Comparison of ENCODE assay signal across 21 mouse cellular contexts in the genomic region with DNA sequence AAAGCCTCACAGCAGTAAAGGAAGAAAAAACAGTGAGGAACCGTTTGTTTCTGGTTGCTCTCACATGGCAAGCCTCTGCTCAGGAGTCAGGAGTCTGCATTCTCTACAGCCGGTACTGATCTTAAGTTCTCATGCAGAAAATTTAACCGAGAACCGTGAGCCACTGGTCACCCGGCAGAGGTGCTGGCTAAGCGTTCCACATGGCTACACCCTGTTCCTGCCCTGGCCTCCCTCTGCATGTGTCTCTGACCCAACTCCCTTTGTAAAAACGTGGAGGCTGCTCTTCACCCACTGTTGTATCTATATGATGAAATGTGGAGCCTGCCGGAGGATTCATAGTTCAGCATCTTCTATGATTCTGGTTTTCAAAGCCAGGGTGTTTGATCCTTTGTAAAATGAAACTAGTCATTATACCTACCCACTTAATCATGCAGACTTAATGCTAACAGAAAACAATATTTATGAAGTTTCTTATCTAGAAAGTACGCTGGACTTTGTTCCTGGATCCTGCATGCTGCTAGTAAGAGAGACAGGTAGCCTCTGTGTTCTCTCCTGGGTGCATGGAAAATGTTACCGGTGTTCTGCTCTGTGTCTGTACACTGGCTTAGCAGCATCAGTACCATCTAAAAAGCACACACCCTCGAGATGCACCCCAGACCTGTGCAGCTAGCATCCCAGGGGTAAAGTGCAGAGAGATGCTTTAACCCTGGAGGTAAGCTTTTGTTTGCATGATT.
A peak's percentile ranks its signal among the peaks of the same experiment; 100 is the strongest.
DNase-seq lines count a peak whose midpoint lies in the region; ATAC-seq lines count a peak whose summit lies in the region.
"Had no signal": no experiment of that assay in that cellular context is flagged by ENCODE, and none has a peak within 500 bp of the region (broad histone marks: within the 10 kb centered on the region; RNA-seq: fewer than 3 reads in every experiment).

No protein-coding gene starts in this region.

- H3K9me3 ChIP-seq in kidney, embryonic 15.5 days (replicated peaks) = no peaks in the 10 kb centered on the region
- no peaks in the 10 kb centered on the region for H3K9me3 ChIP-seq in midbrain, embryonic 16.5 days (replicated peaks; ENCODE audit: control insufficient read depth, low read length, poor library complexity, severe bottlenecking)
- H3K9me3 ChIP-seq in midbrain, embryonic 15.5 days = no peaks in the 10 kb centered on the region
- H3K9me3 ChIP-seq: embryonic facial prominence, embryonic 12.5 days; forebrain, embryonic 15.5 days had no signal

- H3K27me3 ChIP-seq in kidney, embryonic 15.5 days = peaks cover 32% of the 10 kb centered on the region
- no peaks in the 10 kb centered on the region for H3K27me3 ChIP-seq in midbrain, embryonic 16.5 days (ENCODE audit: control insufficient read depth, insufficient read depth, low read depth, low read length)
- H3K27me3 ChIP-seq in midbrain, embryonic 15.5 days (replicated peaks) = no peaks in the 10 kb centered on the region

- no peak overlapping the region for H3K4me3 ChIP-seq in kidney, embryonic 15.5 days (replicated peaks)
- H3K4me3 ChIP-seq in midbrain, embryonic 16.5 days (ENCODE audit: low read depth, low read length) = no peak overlapping the region
- H3K4me3 ChIP-seq in midbrain, embryonic 15.5 days = no peak overlapping the region
- H3K4me3 ChIP-seq: embryonic facial prominence, embryonic 12.5 days; forebrain, embryonic 15.5 days had no signal

- H3K4me1 ChIP-seq in kidney, embryonic 15.5 days = peaks cover 29% of the 10 kb centered on the region
- peaks cover 34% of the 10 kb centered on the region for H3K4me1 ChIP-seq in midbrain, embryonic 16.5 days (ENCODE audit: control insufficient read depth, insufficient read depth, low read length)
- peaks cover 40% of the 10 kb centered on the region for H3K4me1 ChIP-seq in midbrain, embryonic 15.5 days

- 65% methylated on average over 11 of the region's 11 CpGs for WGBS in kidney, embryonic 15.5 days
- WGBS in midbrain, embryonic 16.5 days = 69% methylated on average over 11 of the region's 11 CpGs
- WGBS in midbrain, embryonic 15.5 days = 72% methylated on average over 11 of the region's 11 CpGs

- ATAC-seq in kidney, embryonic 15.5 days (replicated peaks; ENCODE audit: low FRiP score) = no peak; the same call in 1 of the 2 replicates
- ATAC-seq in midbrain, embryonic 16.5 days = no peak
- no peak for ATAC-seq in midbrain, embryonic 15.5 days (replicated peaks)
- ATAC-seq: CD4-positive, CD25-positive, alpha-beta regulatory T cell, adult 4 months; forebrain, embryonic 15.5 days had no signal

- H3K9ac ChIP-seq in kidney, embryonic 15.5 days = no peak overlapping the region
- 0 out of 2 replicates have a peak overlapping the region, but pooled peaks have one; percentile 6 for H3K9ac ChIP-seq in midbrain, embryonic 16.5 days (ENCODE audit: low read depth, low read length)
- no peak overlapping the region for H3K9ac ChIP-seq in midbrain, embryonic 15.5 days
- H3K9ac ChIP-seq: embryonic facial prominence, embryonic 12.5 days; forebrain, embryonic 15.5 days had no signal

- DNase-seq in kidney, adult 11 months = peak; percentile 26
- peak; percentile 40 for DNase-seq in kidney, postnatal 14 days
- DNase-seq in cerebellum, postnatal 4 days (ENCODE audit: low spot score in 2 of 2) = no peak
- no peak for DNase-seq in layer of hippocampus, adult 9-10 months (ENCODE audit: low spot score)
- DNase-seq: adrenal gland, adult 8-10 months; adrenal gland, postnatal 36 days; B cell, adult 2 months; cerebellum, adult 2 months; cerebellum, postnatal 10 days; embryo, embryonic 11 days; gastrocnemius, postnatal 36 days; heart, adult 11 months; heart, postnatal 10 days; heart, postnatal 4 days had no signal

- no peaks in the 10 kb centered on the region for H3K36me3 ChIP-seq in kidney, embryonic 15.5 days
- no peaks in the 10 kb centered on the region for H3K36me3 ChIP-seq in midbrain, embryonic 16.5 days (ENCODE audit: control insufficient read depth, insufficient read depth, low read length)
- no peaks in the 10 kb centered on the region for H3K36me3 ChIP-seq in midbrain, embryonic 15.5 days (replicated peaks)
- H3K36me3 ChIP-seq: forebrain, embryonic 15.5 days; G1E had no signal

- H3K4me2 ChIP-seq in kidney, embryonic 15.5 days = no peak overlapping the region
- H3K4me2 ChIP-seq in midbrain, embryonic 16.5 days (ENCODE audit: low read length) = no peak overlapping the region
- no peak overlapping the region for H3K4me2 ChIP-seq in midbrain, embryonic 15.5 days
- H3K4me2 ChIP-seq: embryonic facial prominence, embryonic 12.5 days; forebrain, embryonic 15.5 days had no signal

- H3K27ac ChIP-seq in kidney, embryonic 15.5 days = no peak overlapping the region
- 0 out of 2 replicates have a peak overlapping the region, but pooled peaks have one; percentile 18 for H3K27ac ChIP-seq in midbrain, embryonic 16.5 days (ENCODE audit: low read length)
- no peak overlapping the region for H3K27ac ChIP-seq in midbrain, embryonic 15.5 days
- H3K27ac ChIP-seq: embryonic facial prominence, embryonic 12.5 days had no signal

Comparison
In these comparisons a context has a peak if more than half of its experiments do, and no peak if none do; other contexts are left out.
1. DNase-seq: peak in kidney, adult 11 months (single experiment) and kidney, postnatal 14 days (single experiment); none in cerebellum, postnatal 4 days (0 of 2) and layer of hippocampus, adult 9-10 months (single experiment).